Mouse (Mus musculus): ENCODE results near the gene Emcn. TPM values are rescaled to one million over a fixed set of nuclear protein-coding genes. Genes with fewer than 3 reads are reported as not detected.

Gene Emcn
- polyA plus RNA-seq, 1 experiment: not detected

GRCm38 (mm10) chr3:137467386-137467785 lies 126.5 kb downstream of the Emcn start:
- no peak overlapping the region for H3K9ac ChIP-seq (ENCODE audit: low read depth, poor library complexity, severe bottlenecking)

GRCm38 (mm10) chr3:137472145-137472544 lies 131.3 kb downstream of the Emcn start:
- H3K9ac ChIP-seq (ENCODE audit: low read depth, poor library complexity, severe bottlenecking): no peak overlapping the region
- no peaks in the 10 kb centered on the region for H3K36me3 ChIP-seq (ENCODE audit: control insufficient read depth, insufficient read depth, low read length, poor library complexity, severe bottlenecking)
- H3K4me1 ChIP-seq (ENCODE audit: control insufficient read depth, insufficient read depth, low read length): no peaks in the 10 kb centered on the region
- no peaks in the 10 kb centered on the region for H3K27me3 ChIP-seq (ENCODE audit: control insufficient read depth, insufficient read depth, low read length, poor library complexity, severe bottlenecking)
- H3K4me3 ChIP-seq (ENCODE audit: low read depth, low read length): no peak overlapping the region
- no peaks in the 10 kb centered on the region for H3K9me3 ChIP-seq (replicated peaks; ENCODE audit: control insufficient read depth, insufficient read depth, low read length, poor library complexity, severe bottlenecking)
- H3K27ac ChIP-seq (ENCODE audit: insufficient read depth, low read length): no peak overlapping the region
- TF ChIP-seq EP300 (IDR thresholded peaks at IDR 0.05; ENCODE audit: insufficient read depth, low read depth, low read length): no peak
- TF ChIP-seq POLR2A (IDR thresholded peaks at IDR 0.05; ENCODE audit: insufficient read depth, low read length): no peak
- no peak for TF ChIP-seq CTCF (IDR thresholded peaks at IDR 0.05; ENCODE audit: low read depth, low read length)

More at GRCm38 (mm10) chr3:137467386-137467785, 126.5 kb downstream of the Emcn start:
- no peaks in the 10 kb centered on the region for H3K9me3 ChIP-seq (replicated peaks; ENCODE audit: control insufficient read depth, insufficient read depth, low read length, poor library complexity, severe bottlenecking)
- no peak overlapping the region for H3K4me3 ChIP-seq (ENCODE audit: low read depth, low read length)
- H3K36me3 ChIP-seq (ENCODE audit: control insufficient read depth, insufficient read depth, low read length, poor library complexity, severe bottlenecking): no peaks in the 10 kb centered on the region
- no peaks in the 10 kb centered on the region for H3K4me1 ChIP-seq (ENCODE audit: control insufficient read depth, insufficient read depth, low read length)
- H3K27ac ChIP-seq (ENCODE audit: insufficient read depth, low read length): no peak overlapping the region
- TF ChIP-seq CTCF (IDR thresholded peaks at IDR 0.05; ENCODE audit: low read depth, low read length): no peak
- TF ChIP-seq EP300 (IDR thresholded peaks at IDR 0.05; ENCODE audit: insufficient read depth, low read depth, low read length): no peak
- no peak for TF ChIP-seq POLR2A (IDR thresholded peaks at IDR 0.05; ENCODE audit: insufficient read depth, low read length)
- H3K27me3 ChIP-seq (ENCODE audit: control insufficient read depth, insufficient read depth, low read length, poor library complexity, severe bottlenecking): no peaks in the 10 kb centered on the region

- Histone ChIP-seq H3K9ac (ENCODE audit: low read depth, poor library complexity, severe bottlenecking) (no peak overlapping the region), H3K9me3 (replicated peaks; ENCODE audit: control insufficient read depth, insufficient read depth, low read length, poor library complexity, severe bottlenecking) (no peaks in the 10 kb centered on the region), H3K4me1 (ENCODE audit: control insufficient read depth, insufficient read depth, low read length) (no peaks in the 10 kb centered on the region), H3K36me3 (ENCODE audit: control insufficient read depth, insufficient read depth, low read length, poor library complexity, severe bottlenecking) (no peaks in the 10 kb centered on the region), H3K27me3 (ENCODE audit: control insufficient read depth, insufficient read depth, low read length, poor library complexity, severe bottlenecking) (no peaks in the 10 kb centered on the region), H3K27ac (ENCODE audit: insufficient read depth, low read length) (no peak overlapping the region), H3K4me3 (ENCODE audit: low read depth, low read length) (no peak overlapping the region)
- TF ChIP-seq EP300 (IDR thresholded peaks at IDR 0.05; ENCODE audit: insufficient read depth, low read depth, low read length) (no peak), POLR2A (IDR thresholded peaks at IDR 0.05; ENCODE audit: insufficient read depth, low read length) (no peak), CTCF (IDR thresholded peaks at IDR 0.05; ENCODE audit: low read depth, low read length) (no peak)
Observed at GRCm38 (mm10) chr3:137479761-137480339, 139.0 kb downstream of the Emcn start.

- no peaks in the 10 kb centered on the region for H3K27me3 ChIP-seq (ENCODE audit: control insufficient read depth, insufficient read depth, low read length, poor library complexity, severe bottlenecking)
- no peaks in the 10 kb centered on the region for H3K4me1 ChIP-seq (ENCODE audit: control insufficient read depth, insufficient read depth, low read length)
- no peak overlapping the region for H3K4me3 ChIP-seq (ENCODE audit: low read depth, low read length)
- no peak overlapping the region for H3K9ac ChIP-seq (ENCODE audit: low read depth, poor library complexity, severe bottlenecking)
- TF ChIP-seq POLR2A (IDR thresholded peaks at IDR 0.05; ENCODE audit: insufficient read depth, low read length) (no peak), EP300 (IDR thresholded peaks at IDR 0.05; ENCODE audit: insufficient read depth, low read depth, low read length) (no peak), CTCF (IDR thresholded peaks at IDR 0.05; ENCODE audit: low read depth, low read length) (no peak)
- H3K36me3 ChIP-seq (ENCODE audit: control insufficient read depth, insufficient read depth, low read length, poor library complexity, severe bottlenecking): no peaks in the 10 kb centered on the region
- H3K27ac ChIP-seq (ENCODE audit: insufficient read depth, low read length): no peak overlapping the region
- H3K9me3 ChIP-seq (replicated peaks; ENCODE audit: control insufficient read depth, insufficient read depth, low read length, poor library complexity, severe bottlenecking): no peaks in the 10 kb centered on the region
Observed at GRCm38 (mm10) chr3:137481157-137481556, 140.3 kb downstream of the Emcn start.

All from ES-Bruce4 (cell line).